Mouse (Mus musculus) E14TG2a.4 (cell line): ENCODE results near the gene Uap1.
A peak's percentile ranks its signal among the peaks of the same experiment; 100 is the strongest.

ENCODE experiments used
- H3K27me3 ChIP-seq: 2 replicates; pipeline ENCODE4 v1.6.1; 2014; ENCODE audit warnings: low read length, control low read depth; ENCODE audit not compliant: insufficient read depth
- H3K36me3 ChIP-seq: 2 replicates; pipeline ENCODE4 v1.6.1; 2014; ENCODE audit warnings: low read length, control low read depth; ENCODE audit not compliant: insufficient read depth
- H3K4me1 ChIP-seq: replicated peaks from 2 replicates; pipeline ENCODE4 v1.6.1; 2014; ENCODE audit warnings: low read depth, low read length, control low read depth
- H3K4me3 ChIP-seq: replicated peaks from 2 replicates; pipeline ENCODE4 v1.5.1; 2014; ENCODE audit warnings: mild to moderate bottlenecking, low read length
- H3K9me3 ChIP-seq: 2 replicates; pipeline ENCODE4 v1.6.1; 2014; ENCODE audit warnings: low read length, control low read depth
- CTCF ChIP-seq: conservative IDR thresholded peaks from 2 replicates; pipeline ENCODE4 v1.5.1; 2014; ENCODE audit warnings: low read length
- NANOG ChIP-seq: IDR thresholded peaks from 2 replicates; pipeline ENCODE4 v1.6.1; 2014; ENCODE audit warnings: borderline replicate concordance, low read length, mixed read lengths
- POU5F1 ChIP-seq: IDR thresholded peaks from 2 replicates; pipeline ENCODE4 v1.6.1; 2014; ENCODE audit warnings: low read length, borderline replicate concordance

Gene Uap1

GRCm38 (mm10) chr1:170174814-170175332, at the start of gene Uap1:
Gene Uap1 (minus strand): TSS chr1:170174957.
- Histone ChIP-seq H3K27me3 (no peaks in the 10 kb centered on the region), H3K9me3 (no peaks in the 10 kb centered on the region), H3K4me3 (peak within 1 kb of the TSS; percentile 87), H3K4me1 (peaks cover 10% of the 10 kb centered on the region), H3K36me3 (no peaks in the 10 kb centered on the region)
- TF ChIP-seq POU5F1 (no peak), NANOG (no peak), CTCF (no peak)

GRCm38 (mm10) chr1:170223276-170223675, 48.5 kb upstream of the Uap1 start:
- Histone ChIP-seq H3K36me3 (no peaks in the 10 kb centered on the region), H3K4me3 (no peak overlapping the region), H3K4me1 (no peaks in the 10 kb centered on the region), H3K27me3 (no peaks in the 10 kb centered on the region), H3K9me3 (no peaks in the 10 kb centered on the region)
- TF ChIP-seq NANOG (no peak), CTCF (no peak), POU5F1 (no peak)

GRCm38 (mm10) chr1:170220351-170220750, 45.6 kb upstream of the Uap1 start:
- H3K36me3 ChIP-seq = no peaks in the 10 kb centered on the region
- no peaks in the 10 kb centered on the region for H3K9me3 ChIP-seq
- TF ChIP-seq POU5F1 (no peak), CTCF (no peak), NANOG (no peak)
- H3K4me1 ChIP-seq = no peaks in the 10 kb centered on the region
- H3K4me3 ChIP-seq = no peak overlapping the region
- H3K27me3 ChIP-seq = no peaks in the 10 kb centered on the region

GRCm38 (mm10) chr1:170218091-170218884, 43.5 kb upstream of the Uap1 start:
- Histone ChIP-seq H3K4me1 (no peaks in the 10 kb centered on the region), H3K36me3 (no peaks in the 10 kb centered on the region), H3K27me3 (no peaks in the 10 kb centered on the region), H3K4me3 (no peak overlapping the region), H3K9me3 (no peaks in the 10 kb centered on the region)
- no peak for TF ChIP-seq NANOG
- peak; percentile 32 for TF ChIP-seq CTCF

GRCm38 (mm10) chr1:170215590-170215989, 40.8 kb upstream of the Uap1 start:
- peak overlapping the region; percentile 93 for H3K4me3 ChIP-seq
- no peaks in the 10 kb centered on the region; the same call in 1 of the 2 replicates for H3K4me1 ChIP-seq
- no peaks in the 10 kb centered on the region for H3K9me3 ChIP-seq
- H3K36me3 ChIP-seq = peaks cover 9% of the 10 kb centered on the region
- no peaks in the 10 kb centered on the region for H3K27me3 ChIP-seq
- TF ChIP-seq NANOG (no peak), CTCF (no peak), POU5F1 (no peak)

GRCm38 (mm10) chr1:170214757-170215522, 40.2 kb upstream of the Uap1 start, which contains the start of gene Uhmk1:
Gene Uhmk1 (minus strand): TSS chr1:170215397.
- no peaks in the 10 kb centered on the region for H3K9me3 ChIP-seq
- TF ChIP-seq NANOG (no peak), POU5F1 (no peak), CTCF (no peak)
- peak within 1 kb of the TSS; percentile 93 for H3K4me3 ChIP-seq
- H3K27me3 ChIP-seq = no peaks in the 10 kb centered on the region
- no peaks in the 10 kb centered on the region; the same call in 1 of the 2 replicates for H3K4me1 ChIP-seq
- H3K36me3 ChIP-seq = peaks cover 14% of the 10 kb centered on the region

GRCm38 (mm10) chr1:170214383-170214756, 39.6 kb upstream of the Uap1 start:
- no peaks in the 10 kb centered on the region for H3K9me3 ChIP-seq
- peaks cover 19% of the 10 kb centered on the region for H3K36me3 ChIP-seq
- H3K4me3 ChIP-seq = peak overlapping the region; percentile 93
- H3K4me1 ChIP-seq = no peaks in the 10 kb centered on the region; the same call in 1 of the 2 replicates
- H3K27me3 ChIP-seq = no peaks in the 10 kb centered on the region
- no peak for TF ChIP-seq POU5F1
- TF ChIP-seq CTCF = no peak
- no peak for TF ChIP-seq NANOG

- H3K27me3 ChIP-seq = no peaks in the 10 kb centered on the region
- TF ChIP-seq NANOG = no peak
- no peak for TF ChIP-seq POU5F1
- no peak for TF ChIP-seq CTCF
- no peaks in the 10 kb centered on the region for H3K9me3 ChIP-seq
- H3K4me1 ChIP-seq = peaks cover 3% of the 10 kb centered on the region; the same call in 1 of the 2 replicates
- no peak overlapping the region for H3K4me3 ChIP-seq
- H3K36me3 ChIP-seq = peaks cover 29% of the 10 kb centered on the region
Observed at GRCm38 (mm10) chr1:170213181-170213879, 38.6 kb upstream of the Uap1 start.
